Mouse (Mus musculus): Measurements from ENCODE around the gene Prkcz.

DNA sequence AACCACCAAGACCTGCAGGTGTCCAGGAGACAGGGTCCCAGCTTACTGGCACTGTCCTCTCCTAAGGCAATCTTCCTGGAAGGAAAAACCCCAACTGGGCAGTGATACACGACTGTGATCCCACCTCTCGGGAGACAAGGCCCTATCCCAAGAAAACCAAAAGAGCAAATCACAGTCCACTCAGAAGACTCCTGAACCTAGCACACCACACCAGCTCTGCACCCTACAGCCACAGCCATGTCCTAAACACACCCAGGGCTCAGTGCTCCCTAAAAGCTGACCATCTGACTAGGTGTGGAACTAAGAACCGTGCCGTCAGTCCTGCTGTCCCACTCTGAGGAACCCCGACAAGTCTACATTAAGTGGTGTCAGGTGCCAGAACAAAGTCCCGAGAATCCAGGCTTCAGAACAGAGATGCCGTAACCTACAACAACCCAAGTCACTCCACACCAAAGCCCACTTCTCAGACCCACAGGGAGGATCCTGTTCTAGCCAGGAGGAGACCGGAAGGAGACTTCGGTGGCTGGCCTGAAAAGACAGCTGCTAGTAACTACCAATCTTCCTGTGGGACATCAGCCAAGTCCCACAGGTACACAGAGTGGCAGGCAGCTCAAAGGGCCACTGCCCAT lies 142.9 kb downstream of the Prkcz start:
- TF ChIP-seq CTCF (conservative IDR thresholded peaks at IDR 0.05; ENCODE audit: low read length) (no peak), POU5F1 (IDR thresholded peaks at IDR 0.05; ENCODE audit: borderline replicate concordance, low read length) (no peak)

Measured in E14TG2a.4 (cell line).